12 mouse cellular contexts compared by ENCODE assay signal in the genomic region with DNA sequence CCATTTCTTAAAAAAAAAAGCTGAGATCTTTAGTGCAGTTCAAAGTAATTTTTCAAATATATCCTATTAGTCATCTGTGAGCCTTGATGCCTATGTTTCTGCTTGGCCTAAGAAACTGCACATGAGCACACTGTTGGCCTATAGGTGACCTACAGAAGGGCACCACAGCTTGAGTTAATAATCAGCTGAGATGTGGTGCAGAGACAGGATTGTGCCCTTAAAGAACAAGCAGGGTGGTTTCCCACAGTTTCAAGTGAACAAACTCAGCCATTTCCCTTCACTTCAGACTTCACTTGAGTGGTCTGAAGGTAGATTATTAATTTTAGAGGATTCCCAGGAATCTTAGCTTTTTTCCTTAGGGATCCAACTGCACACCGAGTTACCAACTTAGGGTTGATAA.
"Had no signal": no experiment of that assay in that cellular context is flagged by ENCODE, and none has a peak within 500 bp of the region (broad histone marks: within the 10 kb centered on the region; RNA-seq: fewer than 3 reads in every experiment).

No protein-coding gene starts in this region.

- H3K27ac ChIP-seq: hindbrain, embryonic 15.5 days; layer of hippocampus, adult 2 months; limb, embryonic 12.5 days; liver, embryonic 13.5 days; macrophage; midbrain, embryonic 15.5 days; neural tube, embryonic 12.5 days; stomach, embryonic 15.5 days had no signal

- H3K9ac ChIP-seq: hindbrain, embryonic 15.5 days; limb, embryonic 12.5 days; liver, embryonic 13.5 days; liver, postnatal 0 days; midbrain, embryonic 15.5 days; neural tube, embryonic 12.5 days; stomach, embryonic 15.5 days had no signal

- H3K36me3 ChIP-seq: hindbrain, embryonic 15.5 days; limb, embryonic 12.5 days; liver, embryonic 13.5 days; midbrain, embryonic 15.5 days; neural tube, embryonic 12.5 days; stomach, embryonic 15.5 days had no signal

- H3K4me3 ChIP-seq: hindbrain, embryonic 15.5 days; layer of hippocampus, adult 2 months; limb, embryonic 12.5 days; liver, embryonic 13.5 days; megakaryocyte, embryonic 14.5 days; midbrain, embryonic 15.5 days; neural tube, embryonic 12.5 days; stomach, embryonic 15.5 days had no signal

- H3K4me1 ChIP-seq: hindbrain, embryonic 15.5 days; limb, embryonic 12.5 days; liver, embryonic 13.5 days; megakaryocyte, embryonic 14.5 days; midbrain, embryonic 15.5 days; neural tube, embryonic 12.5 days; stomach, embryonic 15.5 days had no signal

- H3K4me2 ChIP-seq: hindbrain, embryonic 15.5 days; limb, embryonic 12.5 days; liver, embryonic 13.5 days; midbrain, embryonic 11.5 days; midbrain, embryonic 15.5 days; neural tube, embryonic 12.5 days; stomach, embryonic 15.5 days had no signal

- ATAC-seq: intestine, postnatal 0 days; midbrain, embryonic 15.5 days had no signal

- H3K27me3 ChIP-seq: hindbrain, embryonic 15.5 days; limb, embryonic 12.5 days; liver, embryonic 13.5 days; megakaryocyte, embryonic 14.5 days; midbrain, embryonic 15.5 days; neural tube, embryonic 12.5 days; stomach, embryonic 15.5 days had no signal

- H3K9me3 ChIP-seq: hindbrain, embryonic 15.5 days; limb, embryonic 12.5 days; liver, embryonic 13.5 days; midbrain, embryonic 15.5 days; neural tube, embryonic 12.5 days; stomach, embryonic 15.5 days had no signal
